Mouse (Mus musculus) testis, adult 2 months (tissue): ENCODE data around the gene Gltp.

ENCODE experiments used
- CTCF ChIP-seq: fragments of 200-500 bp; IDR thresholded peaks from 2 replicates; pipeline ENCODE4 v1.5.1; 2012; ENCODE audit warnings: low read depth, mild to moderate bottlenecking, inconsistent platforms, low read length, moderate library complexity; ENCODE audit not compliant: control insufficient read depth, insufficient read depth, insufficient replicate concordance
- POLR2A ChIP-seq: fragments of 200-500 bp; IDR thresholded peaks from 2 replicates; pipeline ENCODE4 v1.6.1; 2012; ENCODE audit warnings: low read depth, mild to moderate bottlenecking, inconsistent platforms, low read length, moderate library complexity; ENCODE audit not compliant: control insufficient read depth

DNA sequence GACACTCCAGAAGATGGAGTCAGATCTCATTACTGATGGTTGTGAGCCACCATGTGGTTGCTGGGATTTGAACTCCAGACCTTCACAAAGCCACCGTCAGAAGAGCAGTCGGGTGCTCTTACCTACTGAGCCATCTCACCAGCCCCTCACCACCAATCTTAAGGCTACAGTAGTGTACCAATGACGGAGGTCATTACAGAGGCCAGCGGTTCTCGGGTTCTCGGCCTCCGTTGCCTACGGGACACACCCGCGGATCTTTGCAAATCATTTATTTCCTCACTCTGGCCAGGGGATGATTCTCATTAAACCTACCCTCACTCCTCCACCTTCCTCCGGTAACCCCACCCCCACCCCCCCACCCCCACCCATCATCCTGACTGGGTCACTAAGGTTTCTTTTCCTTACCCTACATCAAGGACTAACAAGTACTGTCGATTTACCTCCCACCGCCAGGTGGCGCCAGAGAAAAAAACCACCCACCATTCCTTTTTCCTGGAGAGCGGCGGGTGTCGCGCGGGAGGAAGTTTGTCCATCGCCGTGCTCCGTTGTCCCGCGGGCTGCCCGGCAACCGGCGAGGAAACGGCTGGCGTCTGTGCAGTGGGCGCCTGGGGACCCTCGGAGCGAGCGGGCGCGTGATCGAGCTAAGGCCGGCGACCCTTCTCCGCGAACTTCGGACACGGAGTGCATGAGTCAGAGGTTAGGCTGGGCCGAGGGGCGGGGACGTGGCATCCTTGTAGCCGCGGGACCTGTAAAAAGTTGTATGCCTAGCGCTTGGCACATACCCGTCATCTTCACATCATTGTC lies 16.7 kb upstream of the Gltp start, which contains the start of gene Tchp:
- peak; percentile 72; the same call in 1 of the 2 replicates for TF ChIP-seq CTCF
- TF ChIP-seq POLR2A: peak; percentile 61
